Mouse (Mus musculus): ENCODE data around the gene Rasl11b.

DNA sequence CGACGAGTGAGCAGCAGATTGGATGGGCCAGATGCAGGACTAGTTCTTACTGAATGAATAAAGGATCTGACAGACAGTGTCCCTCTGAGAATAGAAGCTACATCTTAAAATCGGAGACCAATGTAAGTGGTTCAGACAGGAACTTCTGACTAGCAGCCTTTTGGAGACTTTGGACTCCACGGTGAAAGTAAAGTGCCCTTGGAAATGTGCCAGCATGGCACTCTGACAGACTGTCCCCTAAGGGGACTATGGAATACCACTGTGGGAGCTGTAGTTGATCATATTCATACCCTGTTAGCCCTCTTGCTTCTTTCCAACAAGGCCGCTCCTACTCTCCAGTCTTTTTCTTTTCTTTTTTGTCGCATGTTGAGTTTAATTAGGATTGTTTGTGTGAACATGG lies 31.9 kb upstream of the Rasl11b start:
- TF ChIP-seq CTCF (IDR thresholded peaks at IDR 0.05; ENCODE audit: extremely low read depth, insufficient read depth, low read length) (no peak), POLR2A (IDR thresholded peaks at IDR 0.05; ENCODE audit: extremely low read depth, insufficient read depth, low read length) (no peak)

Measured in cortical plate, adult 2 months (tissue).